Comparison of ENCODE assay signal across 13 mouse cellular contexts in the genomic region with DNA sequence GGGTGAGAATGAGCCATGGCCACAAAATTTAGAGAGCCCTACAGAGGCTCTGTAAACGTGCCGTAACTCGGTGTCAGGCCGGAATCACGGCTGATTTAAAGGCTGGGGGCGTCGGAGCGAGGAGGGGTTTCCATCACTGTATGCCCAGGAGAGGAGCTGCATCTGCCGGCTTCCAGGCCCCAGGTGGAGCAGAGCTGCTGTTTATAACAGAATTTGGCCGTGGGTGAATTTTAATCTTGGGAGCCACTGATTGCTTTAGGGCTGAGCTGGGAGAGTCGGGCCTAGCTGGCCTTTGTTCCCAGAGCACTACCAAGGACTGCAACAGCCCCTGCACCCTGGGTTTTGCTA.
DNase-seq lines count a peak whose midpoint lies in the region; ATAC-seq and TF ChIP-seq lines count a peak whose summit lies in the region.
"Had no signal": no experiment of that assay in that cellular context is flagged by ENCODE, and none has a peak within 500 bp of the region (broad histone marks: within the 10 kb centered on the region; RNA-seq: fewer than 3 reads in every experiment).

No protein-coding gene starts in this region.

- no peak for TF ChIP-seq POLR2A in testis, adult 2 months (IDR thresholded peaks at IDR 0.05; ENCODE audit: control insufficient read depth, low read depth, low read length)

- no peak overlapping the region for H3K9ac ChIP-seq in forebrain, embryonic 11.5 days (ENCODE audit: low read length)
- no peak overlapping the region for H3K9ac ChIP-seq in forebrain, postnatal 0 days
- H3K9ac ChIP-seq: embryonic facial prominence, embryonic 15.5 days had no signal

- TF ChIP-seq CTCF in forebrain, postnatal 0 days (IDR thresholded peaks at IDR 0.05; ENCODE audit: low read depth) = no peak
- no peak for TF ChIP-seq CTCF in testis, adult 2 months (IDR thresholded peaks at IDR 0.05; ENCODE audit: control insufficient read depth, insufficient read depth, insufficient replicate concordance, low read depth, low read length)
- no peak for TF ChIP-seq CTCF in layer of hippocampus, adult 2 months (conservative IDR thresholded peaks at IDR 0.05)

- H3K9me3 ChIP-seq in forebrain, embryonic 11.5 days (ENCODE audit: control insufficient read depth, low read length) = no peaks in the 10 kb centered on the region; the same call in 1 of the 2 replicates
- H3K9me3 ChIP-seq in forebrain, postnatal 0 days (ENCODE audit: low read length) = no peaks in the 10 kb centered on the region
- H3K9me3 ChIP-seq: embryonic facial prominence, embryonic 15.5 days had no signal

- no peak overlapping the region for H3K4me2 ChIP-seq in forebrain, embryonic 11.5 days (ENCODE audit: low read depth, low read length, severe bottlenecking)
- H3K4me2 ChIP-seq in forebrain, postnatal 0 days (ENCODE audit: low read depth) = no peak overlapping the region
- H3K4me2 ChIP-seq: embryonic facial prominence, embryonic 15.5 days; lung, embryonic 14.5 days had no signal

- H3K4me3 ChIP-seq in forebrain, embryonic 11.5 days (ENCODE audit: low read depth, low read length) = no peak overlapping the region
- no peak overlapping the region for H3K4me3 ChIP-seq in forebrain, postnatal 0 days (ENCODE audit: low read depth, low read length)
- peak overlapping the region; percentile 68 for H3K4me3 ChIP-seq in testis, adult 2 months (ENCODE audit: control insufficient read depth, low read depth, low read length)
- H3K4me3 ChIP-seq in layer of hippocampus, adult 2 months = no peak overlapping the region
- H3K4me3 ChIP-seq: embryonic facial prominence, embryonic 15.5 days had no signal

- H3K36me3 ChIP-seq in forebrain, embryonic 11.5 days (ENCODE audit: control insufficient read depth, insufficient read depth, low read length) = no peaks in the 10 kb centered on the region
- H3K36me3 ChIP-seq in forebrain, postnatal 0 days (ENCODE audit: insufficient read depth) = no peaks in the 10 kb centered on the region
- H3K36me3 ChIP-seq in testis, adult 2 months (ENCODE audit: control insufficient read depth, insufficient read depth, low read length) = no peaks in the 10 kb centered on the region
- H3K36me3 ChIP-seq: embryonic facial prominence, embryonic 15.5 days had no signal

- no peaks in the 10 kb centered on the region for H3K27me3 ChIP-seq in forebrain, embryonic 11.5 days (ENCODE audit: control insufficient read depth, insufficient read depth, low read length)
- no peaks in the 10 kb centered on the region for H3K27me3 ChIP-seq in forebrain, postnatal 0 days (ENCODE audit: insufficient read depth, low read length)
- H3K27me3 ChIP-seq in testis, adult 2 months (ENCODE audit: control insufficient read depth, insufficient read depth, low read length) = no peaks in the 10 kb centered on the region
- H3K27me3 ChIP-seq: embryonic facial prominence, embryonic 15.5 days had no signal

- WGBS in forebrain, embryonic 11.5 days = 82% methylated on average over 11 of the region's 11 CpGs
- WGBS in forebrain, postnatal 0 days = 67% methylated on average over 11 of the region's 11 CpGs

- no peak overlapping the region; the same call in 1 of the 2 replicates for H3K27ac ChIP-seq in forebrain, embryonic 11.5 days (ENCODE audit: low read depth, low read length)
- H3K27ac ChIP-seq in forebrain, postnatal 0 days (ENCODE audit: low read depth, low read length) = no peak overlapping the region
- no peak overlapping the region for H3K27ac ChIP-seq in testis, adult 2 months (ENCODE audit: control insufficient read depth, insufficient read depth, low read depth, low read length)
- no peak overlapping the region for H3K27ac ChIP-seq in layer of hippocampus, adult 2 months
- H3K27ac ChIP-seq: embryonic facial prominence, embryonic 15.5 days had no signal

- no peaks in the 10 kb centered on the region for H3K4me1 ChIP-seq in forebrain, embryonic 11.5 days (replicated peaks; ENCODE audit: control insufficient read depth, insufficient read depth, low read length)
- H3K4me1 ChIP-seq in forebrain, postnatal 0 days (ENCODE audit: insufficient read depth) = no peaks in the 10 kb centered on the region
- H3K4me1 ChIP-seq in testis, adult 2 months (ENCODE audit: control insufficient read depth, insufficient read depth, low read length) = peaks cover 4% of the 10 kb centered on the region

- ATAC-seq in forebrain, embryonic 11.5 days (replicated peaks; ENCODE audit: low FRiP score) = peak; percentile 49
- no peak for ATAC-seq in forebrain, postnatal 0 days
- ATAC-seq: activated CD4-positive, CD25-positive, alpha-beta regulatory T cell, adult 4 months had no signal

- DNase-seq in forebrain, embryonic 11.5 days (ENCODE audit: low spot score) = no peak
- no peak for DNase-seq in forebrain, postnatal 0 days
- DNase-seq in testis, postnatal 10 days (ENCODE audit: low spot score) = no peak
- DNase-seq in mesoderm, embryonic 11.5 days (ENCODE audit: low read depth, low spot score) = peak; percentile 58
- DNase-seq in lung, postnatal 14 days = no peak
- no peak for DNase-seq in lung, postnatal 4 days
- DNase-seq in layer of hippocampus, adult 2 months (ENCODE audit: low spot score in 2 of 2) = no peak
- DNase-seq: cerebellum, adult 8-10 months; kidney, postnatal 10 days; lung, embryonic 14.5 days had no signal
